Mouse (Mus musculus): Measurements from ENCODE around the gene Ankrd12. TPM values are rescaled to one million over a fixed set of nuclear protein-coding genes. Genes with fewer than 3 reads are reported as not detected.

Ankrd12 gene
- total RNA-seq (2014; fragmentation: Nextera tagmentation) (43.9 and 48.4 TPM in 2 replicates), total RNA-seq (2017) (52.0 and 55.1 TPM in 2 replicates)

GRCm38 (mm10) chr17:66076934-66077333, at the start of gene Ankrd12:
Ankrd12 (minus strand) TSS chr17:66077089.
- ATAC-seq (replicated peaks; ENCODE audit: low FRiP score, low TSS enrichment, poor library complexity, severe bottlenecking) = peak; percentile 84

- no peak for ATAC-seq (replicated peaks; ENCODE audit: low FRiP score, low TSS enrichment, poor library complexity, severe bottlenecking)
These were observed 48.3 kb upstream of the Ankrd12 start for GRCm38 (mm10) chr17:66125211-66125610.

- ATAC-seq (replicated peaks; ENCODE audit: low FRiP score, low TSS enrichment, poor library complexity, severe bottlenecking) = peak; percentile 31
These were observed 47.1 kb upstream of the Ankrd12 start for GRCm38 (mm10) chr17:66123816-66124610.

- ATAC-seq (replicated peaks; ENCODE audit: low FRiP score, low TSS enrichment, poor library complexity, severe bottlenecking) = peak; percentile 90
These were observed 46.4 kb upstream of the Ankrd12 start, which contains the start of gene Ddx11 for GRCm38 (mm10) chr17:66123066-66123815. Ddx11 (plus strand) TSS chr17:66123520.

- no peak for ATAC-seq (replicated peaks; ENCODE audit: low FRiP score, low TSS enrichment, poor library complexity, severe bottlenecking)
These were observed 43.8 kb upstream of the Ankrd12 start for GRCm38 (mm10) chr17:66120701-66121100.

GRCm38 (mm10) chr17:66118991-66119390, 42.1 kb upstream of the Ankrd12 start:
- ATAC-seq (replicated peaks; ENCODE audit: low FRiP score, low TSS enrichment, poor library complexity, severe bottlenecking) = no peak

GRCm38 (mm10) chr17:66112166-66112565, 35.3 kb upstream of the Ankrd12 start:
- ATAC-seq (replicated peaks; ENCODE audit: low FRiP score, low TSS enrichment, poor library complexity, severe bottlenecking) = no peak

- ATAC-seq (replicated peaks; ENCODE audit: low FRiP score, low TSS enrichment, poor library complexity, severe bottlenecking) = peak; percentile 93
These were observed 34.6 kb upstream of the Ankrd12 start, which contains the start of gene Washc1 for GRCm38 (mm10) chr17:66111402-66111959. Washc1 (plus strand) TSS chr17:66111545.

- 0 out of 2 replicates have a peak, but pooled peaks have one; percentile 12 for ATAC-seq (replicated peaks; ENCODE audit: low FRiP score, low TSS enrichment, poor library complexity, severe bottlenecking)
These were observed 33.9 kb upstream of the Ankrd12 start for GRCm38 (mm10) chr17:66110746-66111145.

GRCm38 (mm10) chr17:66108198-66108597, 31.3 kb upstream of the Ankrd12 start:
- ATAC-seq (replicated peaks; ENCODE audit: low FRiP score, low TSS enrichment, poor library complexity, severe bottlenecking) = no peak

GRCm38 (mm10) chr17:66107466-66107865, 30.6 kb upstream of the Ankrd12 start:
- ATAC-seq (replicated peaks; ENCODE audit: low FRiP score, low TSS enrichment, poor library complexity, severe bottlenecking) = no peak

- peak; percentile 35; the same call in 1 of the 2 replicates for ATAC-seq (replicated peaks; ENCODE audit: low FRiP score, low TSS enrichment, poor library complexity, severe bottlenecking)
These were observed 29.8 kb upstream of the Ankrd12 start for GRCm38 (mm10) chr17:66106601-66107267.

- ATAC-seq (replicated peaks; ENCODE audit: low FRiP score, low TSS enrichment, poor library complexity, severe bottlenecking) = 0 out of 2 replicates have a peak, but pooled peaks have one; percentile 25
These were observed 27.2 kb upstream of the Ankrd12 start for GRCm38 (mm10) chr17:66104076-66104475.

- peak; percentile 95 for ATAC-seq (replicated peaks; ENCODE audit: low FRiP score, low TSS enrichment, poor library complexity, severe bottlenecking)
These were observed 24.8 kb upstream of the Ankrd12 start, which contains the start of gene Ndufv2 for GRCm38 (mm10) chr17:66101380-66102330. Ndufv2 (minus strand) TSS chr17:66101559.

GRCm38 (mm10) chr17:66100566-66101379, 23.9 kb upstream of the Ankrd12 start:
- peak; percentile 20 for ATAC-seq (replicated peaks; ENCODE audit: low FRiP score, low TSS enrichment, poor library complexity, severe bottlenecking)

- ATAC-seq (replicated peaks; ENCODE audit: low FRiP score, low TSS enrichment, poor library complexity, severe bottlenecking) = no peak
These were observed 15.8 kb upstream of the Ankrd12 start for GRCm38 (mm10) chr17:66092664-66093063.

- no peak for ATAC-seq (replicated peaks; ENCODE audit: low FRiP score, low TSS enrichment, poor library complexity, severe bottlenecking)
These were observed 15.2 kb upstream of the Ankrd12 start for GRCm38 (mm10) chr17:66092065-66092464.

All from megakaryocyte-erythroid progenitor cell, adult 5-6 weeks (primary cell).